Mouse (Mus musculus): ENCODE results near the gene Ltn1. TPM values are rescaled to one million over a fixed set of nuclear protein-coding genes. Genes with fewer than 3 reads are reported as not detected.

Ltn1 gene
- total RNA-seq, 2 experiments from 2014 or later, result 25.9 to 26.5 TPM

DNA sequence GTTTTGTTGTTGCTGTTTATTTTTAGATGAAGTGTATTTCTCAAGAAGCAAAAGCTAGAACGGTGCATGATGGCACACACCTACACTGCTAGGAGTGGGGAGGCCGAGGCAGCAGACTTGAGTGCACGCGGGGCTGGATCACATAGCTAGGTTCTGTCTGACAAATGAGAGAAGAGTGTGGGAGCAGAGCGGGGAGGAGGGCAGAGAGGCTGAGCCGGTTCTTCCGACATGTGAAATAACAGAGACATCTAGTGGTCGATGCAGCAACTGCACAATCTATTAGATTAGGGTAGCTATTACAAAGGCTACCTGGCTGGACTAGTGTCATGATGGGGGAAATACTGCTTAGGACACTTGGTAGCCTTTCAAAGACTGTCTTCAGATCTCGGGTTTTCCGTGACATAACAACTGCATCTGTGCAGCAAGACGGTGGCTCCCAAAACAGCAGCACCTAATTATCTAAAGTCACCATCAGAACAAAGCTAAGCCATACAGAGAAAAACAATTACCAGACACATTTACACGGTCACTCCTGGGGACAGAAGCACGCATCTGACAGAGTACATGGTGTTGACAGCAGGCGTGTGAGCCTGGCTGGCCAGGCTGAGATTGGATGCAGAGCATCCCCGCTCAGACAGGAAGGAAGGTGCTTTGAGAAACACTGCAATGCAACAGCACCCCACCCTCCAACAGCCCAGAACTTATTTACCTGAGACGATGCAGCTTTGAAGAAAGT is 38.4 kb downstream of the Ltn1 start:
- DNase-seq, result peak; percentile 78
- intact Hi-C loops (cut with DNase I), result loop anchor here (5.0 to 10.0 kb wide), 4 partner anchors 37 to 1587 kb away; no protein-coding TSS in a partner anchor

DNA sequence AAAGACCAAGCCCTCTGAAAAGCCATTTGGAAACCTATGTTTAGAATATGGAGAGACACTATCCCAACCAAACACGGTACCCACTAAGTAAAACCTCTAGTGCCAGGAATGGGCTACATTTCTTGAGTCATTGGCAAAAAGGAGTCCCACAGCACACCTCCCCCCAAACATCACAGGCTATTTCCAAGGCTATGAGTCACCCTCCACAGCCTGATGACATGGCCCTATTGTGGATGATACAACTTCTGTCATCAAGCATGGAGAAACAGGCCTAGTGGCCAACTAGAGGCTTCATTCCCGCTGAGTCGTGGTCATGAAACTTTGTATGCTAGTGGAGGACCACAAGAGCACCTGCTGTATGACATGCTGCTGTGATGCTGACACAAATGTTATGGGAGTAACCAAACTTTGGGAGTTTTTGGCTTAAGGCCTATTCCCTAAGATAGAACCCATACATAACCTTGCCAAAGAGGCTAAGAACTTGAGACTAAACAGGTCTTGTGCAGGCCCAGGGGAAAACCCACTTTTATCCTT is 44.9 kb downstream of the Ltn1 start:
- intact Hi-C loops (cut with DNase I), result no loop called here
- DNase-seq, result no peak

DNA sequence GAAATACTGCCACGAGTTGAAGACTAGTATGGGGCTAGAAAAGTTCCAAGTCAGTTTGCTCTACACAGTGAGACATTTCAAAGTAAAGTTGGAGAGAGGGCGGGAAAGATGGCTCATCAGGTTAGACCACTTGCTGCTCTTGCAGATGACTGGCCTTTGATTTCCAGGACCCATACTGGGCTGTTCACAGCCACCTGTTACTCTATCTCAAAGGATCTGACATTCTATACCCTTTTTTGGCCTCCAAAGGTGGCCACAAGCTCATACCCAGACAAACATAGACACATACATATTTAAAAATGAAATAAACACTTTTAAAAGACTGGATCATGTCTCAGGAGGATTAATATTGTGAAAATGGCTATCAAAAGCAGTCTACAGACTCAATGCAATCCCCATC is 48.0 kb downstream of the Ltn1 start:
- no peak for DNase-seq
- intact Hi-C loops (cut with DNase I), result no loop called here

DNA sequence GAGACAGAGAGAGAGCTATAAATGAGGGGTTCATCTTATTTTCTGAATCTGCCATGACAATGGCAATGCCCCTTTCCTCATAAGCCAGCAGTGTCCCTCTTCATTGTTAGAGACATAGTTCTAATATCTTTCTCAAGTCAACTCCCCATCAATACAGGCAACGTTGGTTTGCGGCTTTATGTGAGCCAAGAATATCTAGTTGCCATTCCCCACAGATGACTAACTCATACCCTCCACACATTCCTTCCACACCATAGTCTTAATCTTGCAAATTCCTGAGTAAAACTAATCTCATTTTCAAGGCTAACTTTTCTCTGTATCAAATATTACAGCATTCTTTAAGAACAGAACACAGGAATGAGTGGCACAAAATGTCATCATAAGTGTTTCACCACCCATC is 49.4 kb downstream of the Ltn1 start:
- no peak for DNase-seq
- intact Hi-C loops (cut with DNase I), result no loop called here

DNA sequence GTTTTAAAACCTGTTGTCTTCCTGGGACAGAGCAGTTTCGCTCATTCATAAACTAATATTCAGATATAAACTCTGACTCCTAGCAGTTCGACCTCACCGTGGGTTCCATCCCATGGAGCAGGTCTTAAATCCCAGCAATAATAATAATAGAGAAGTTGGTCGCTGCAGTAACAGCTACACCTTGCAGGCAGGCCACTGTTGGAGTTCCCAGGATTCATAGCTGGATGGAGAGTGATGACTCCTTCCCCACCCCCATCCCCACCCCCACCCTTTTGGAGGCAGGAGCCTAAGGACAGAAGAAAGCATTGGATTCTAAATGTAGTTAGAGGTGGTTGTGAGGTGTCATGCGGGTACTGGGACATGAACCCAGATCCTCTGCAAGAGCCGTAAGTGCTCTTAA is 66.0 kb downstream of the Ltn1 start:
- intact Hi-C loops (cut with DNase I), result no loop called here
- no peak for DNase-seq

DNA sequence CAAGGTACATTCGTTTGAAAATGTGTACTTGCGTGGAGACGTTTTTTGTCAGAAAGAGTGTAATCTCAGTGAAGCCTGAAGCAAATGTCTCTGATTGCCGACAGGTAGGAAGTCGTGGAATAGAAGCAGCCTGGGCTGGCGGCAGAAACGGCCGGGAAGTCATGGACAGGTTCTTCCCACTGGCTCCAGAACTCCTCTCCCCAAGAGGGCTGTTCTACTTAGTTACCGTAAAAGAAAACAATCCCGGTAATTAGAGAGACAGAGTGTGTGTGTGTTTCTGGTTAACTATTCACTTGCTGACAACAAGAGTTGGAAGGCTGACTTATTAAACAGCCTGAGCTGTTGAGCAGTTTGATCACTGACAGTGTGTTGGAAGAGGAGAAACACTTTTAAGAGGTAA is 66.4 kb downstream of the Ltn1 start:
- intact Hi-C loops (cut with DNase I), result no loop called here

DNA sequence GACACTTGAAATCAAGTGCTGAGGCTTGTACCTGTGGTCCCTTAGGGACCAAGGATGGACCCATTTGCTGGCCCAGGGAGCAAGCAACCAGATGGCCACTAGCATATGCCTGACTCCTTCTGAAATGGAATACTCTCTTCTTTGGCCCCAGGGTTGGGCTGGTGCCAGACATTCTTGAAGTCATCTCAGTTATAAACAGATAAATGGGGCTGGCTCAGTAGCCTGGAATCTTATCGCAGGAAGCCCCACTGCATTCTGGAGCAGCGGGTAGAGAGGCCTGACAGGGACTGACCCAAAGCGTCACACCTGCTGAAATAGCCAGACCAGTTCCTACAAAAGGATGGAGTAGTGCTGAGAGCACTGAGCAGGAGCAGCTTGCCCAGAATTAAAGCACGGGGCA is 68.2 kb downstream of the Ltn1 start:
- peak; percentile 51 to 58 for DNase-seq
- intact Hi-C loops (cut with DNase I), result no loop called here

More for the DNA sequence above, 66.4 kb downstream of the Ltn1 start:
- DNase-seq, result no peak

DNA sequence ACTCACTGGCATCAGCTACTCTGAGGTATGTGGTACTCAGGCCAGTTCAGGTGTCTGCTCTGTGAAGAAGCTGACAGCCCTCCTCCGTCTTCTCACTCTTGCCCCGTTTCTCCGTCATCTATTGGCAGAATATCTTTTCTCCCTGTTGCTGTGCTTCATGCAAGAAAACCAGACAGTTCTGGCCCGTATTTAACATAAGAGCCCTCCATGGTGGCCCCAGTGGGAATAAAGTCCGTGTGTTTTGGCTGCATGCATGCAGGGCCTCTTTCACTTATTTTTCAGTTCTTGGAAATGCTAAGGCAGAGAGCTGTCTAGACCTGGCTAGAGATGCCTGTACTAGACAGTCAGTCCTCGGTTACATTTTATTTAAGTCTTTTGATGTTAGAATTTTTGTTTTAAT is 72.3 kb downstream of the Ltn1 start:
- no peak for DNase-seq
- intact Hi-C loops (cut with DNase I), result no loop called here

DNA sequence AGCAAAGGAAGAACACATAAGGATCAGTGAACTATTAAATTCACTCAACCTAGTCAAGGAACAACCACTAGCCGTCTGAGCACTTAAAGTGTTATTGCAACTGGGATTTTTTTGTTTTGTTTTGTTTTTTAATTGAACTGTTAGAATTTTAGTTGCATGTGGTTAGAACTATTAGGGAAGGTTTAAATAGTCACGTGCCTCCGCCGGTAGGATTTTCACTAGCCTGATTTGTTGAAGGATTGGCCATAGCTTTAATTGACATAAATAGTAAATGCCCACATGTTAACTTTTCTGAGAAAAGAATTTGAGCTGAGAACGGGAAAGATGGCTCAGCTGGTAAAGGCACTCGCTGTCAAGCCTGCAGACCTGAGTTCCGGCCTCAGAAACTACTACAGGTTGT is 77.7 kb downstream of the Ltn1 start:
- no peak for DNase-seq
- intact Hi-C loops (cut with DNase I), result loop anchor here (5.0 kb wide), 4 partner anchors 38 to 1547 kb away; no protein-coding TSS in a partner anchor

DNA sequence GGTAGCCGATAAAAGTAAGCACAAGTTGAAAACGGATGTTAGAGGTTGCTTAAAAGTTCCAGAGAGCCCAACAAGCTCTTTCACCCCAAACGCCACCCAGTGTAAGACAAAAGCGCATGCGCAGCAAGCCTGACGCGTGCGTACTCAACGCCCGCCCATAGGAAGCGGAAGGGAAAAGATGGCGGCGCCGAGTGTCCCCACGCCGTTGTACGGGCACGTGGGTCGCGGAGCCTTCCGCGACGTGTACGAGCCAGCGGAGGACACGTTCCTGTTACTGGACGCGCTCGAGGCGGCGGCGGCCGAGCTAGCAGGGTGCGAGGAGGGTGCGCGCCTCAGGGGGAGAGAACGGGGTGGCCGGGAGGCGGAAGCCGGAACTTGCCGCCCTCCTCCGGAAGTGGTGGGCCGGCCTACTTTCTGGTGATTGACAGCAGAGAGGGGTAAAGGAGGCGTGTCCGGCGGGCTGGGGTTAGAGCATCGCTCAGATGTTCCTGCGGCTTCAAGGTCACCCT is 78.3 kb downstream of the Ltn1 start, which contains the start of gene N6amt1:
N6amt1 (plus strand) TSS at position 111 of the 509 bp plus-strand sequence.
- peak; percentile 96 to 97 for DNase-seq
- intact Hi-C loops (cut with DNase I), result loop anchor here (5.0 kb wide), 3 partner anchors 47 to 1547 kb away; no protein-coding TSS in a partner anchor

DNA sequence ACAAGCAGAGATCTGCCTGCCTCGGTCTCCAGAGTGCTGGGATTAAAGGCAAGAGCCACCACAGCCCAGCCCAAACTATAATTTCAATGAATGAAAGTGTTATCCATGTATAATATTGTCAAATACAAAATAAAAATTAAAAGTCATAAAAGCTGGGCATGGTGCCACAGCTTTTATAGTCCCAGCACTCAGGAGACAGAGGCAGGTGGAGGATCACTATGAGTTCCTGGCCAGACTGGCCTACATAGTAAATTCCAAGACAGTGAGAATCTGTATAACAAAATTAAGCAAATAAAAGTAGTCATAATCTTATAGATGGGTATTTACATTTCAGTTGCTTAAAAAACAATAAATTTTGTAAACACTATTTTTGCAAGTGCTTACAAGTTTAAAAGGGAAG is 78.8 kb downstream of the Ltn1 start:
- intact Hi-C loops (cut with DNase I), result loop anchor here (5.0 kb wide), 3 partner anchors 46 to 1546 kb away; no protein-coding TSS in a partner anchor

DNA sequence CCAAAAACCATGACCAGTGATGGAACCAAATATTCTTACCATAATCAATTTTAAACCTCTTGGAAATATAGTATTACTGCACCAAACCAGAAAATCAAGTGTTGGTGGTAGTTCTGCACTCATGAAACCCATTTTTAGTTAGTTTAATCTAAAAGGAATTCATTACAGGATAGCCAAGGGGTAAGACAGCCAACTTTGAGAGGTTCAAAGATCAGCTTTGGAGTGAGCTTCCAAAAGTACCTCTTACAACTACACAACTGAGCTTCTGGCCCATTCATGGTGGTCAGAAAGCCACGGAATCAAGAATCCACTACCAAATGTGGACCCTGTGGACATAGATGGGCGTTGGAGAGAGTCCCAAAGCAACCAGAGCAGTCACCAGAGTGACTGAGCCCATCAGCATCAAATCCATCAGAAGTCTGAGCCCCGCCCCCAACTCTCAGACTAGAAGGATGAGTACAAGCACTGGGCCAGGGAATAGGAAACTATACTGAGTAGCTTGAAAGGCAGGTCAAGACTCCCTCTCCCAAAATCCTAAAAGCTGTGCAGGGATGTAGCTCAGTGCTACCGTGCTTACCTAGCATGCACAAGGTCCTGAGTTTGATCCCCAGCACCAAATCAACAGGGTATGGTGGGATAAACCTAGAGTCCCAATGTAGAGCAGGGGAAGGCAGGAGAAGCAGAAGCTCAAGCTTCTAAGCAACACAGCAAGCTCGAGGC is 80.9 kb downstream of the Ltn1 start:
- DNase-seq, result no peak
- intact Hi-C loops (cut with DNase I), result loop anchor here (5.0 kb wide), 3 partner anchors 44 to 1544 kb away; no protein-coding TSS in a partner anchor

More for the DNA sequence above, 78.8 kb downstream of the Ltn1 start:
- DNase-seq, result no peak

DNA sequence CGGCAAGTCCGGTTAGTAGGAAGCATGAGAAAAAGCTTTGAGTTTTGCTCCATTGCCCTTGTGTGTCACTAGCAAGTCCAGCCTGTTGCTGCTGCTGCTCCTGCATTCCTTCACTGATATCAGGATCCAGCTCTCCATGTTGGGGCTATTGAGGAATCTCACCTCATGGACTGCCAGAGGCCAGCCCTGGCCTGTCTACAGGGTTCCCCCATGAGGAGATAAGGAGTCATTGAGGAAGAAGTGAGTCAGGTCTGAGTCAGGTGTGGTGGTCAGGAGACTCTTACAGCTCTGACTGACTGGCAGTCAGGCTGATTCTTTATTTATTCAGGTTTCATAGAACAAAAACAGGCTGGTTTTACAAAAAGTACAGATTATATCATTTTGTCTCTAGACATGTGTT is 84.3 kb downstream of the Ltn1 start:
- intact Hi-C loops (cut with DNase I), result no loop called here
- peak; percentile 63 to 70 for DNase-seq

DNA sequence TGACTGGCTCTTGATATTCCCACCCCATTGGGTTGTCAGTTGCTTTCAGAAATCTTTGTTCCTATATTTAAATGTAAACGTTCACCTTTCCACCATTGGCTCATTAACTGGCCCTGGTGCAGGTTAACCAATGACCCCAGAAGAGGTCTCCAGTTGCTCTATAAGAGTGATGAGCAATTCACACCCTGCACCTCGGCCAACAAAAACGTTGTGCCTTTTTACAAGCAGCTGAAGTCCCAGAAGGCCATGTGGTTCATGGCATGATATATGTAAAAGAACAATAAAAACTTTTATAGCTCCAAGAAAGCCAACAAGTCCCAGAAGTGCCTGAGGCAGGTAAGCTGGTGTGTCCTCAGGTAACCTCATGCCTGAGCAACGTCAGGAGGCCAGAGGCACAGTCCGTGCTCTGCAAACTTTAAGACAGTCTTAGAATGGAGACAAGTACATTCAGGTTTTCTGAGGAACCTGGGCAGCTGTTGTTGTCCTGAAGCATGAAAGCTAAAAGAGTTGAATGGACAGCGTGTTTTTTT is 91.3 kb downstream of the Ltn1 start:
- DNase-seq, result no peak
- intact Hi-C loops (cut with DNase I), result no loop called here

DNA sequence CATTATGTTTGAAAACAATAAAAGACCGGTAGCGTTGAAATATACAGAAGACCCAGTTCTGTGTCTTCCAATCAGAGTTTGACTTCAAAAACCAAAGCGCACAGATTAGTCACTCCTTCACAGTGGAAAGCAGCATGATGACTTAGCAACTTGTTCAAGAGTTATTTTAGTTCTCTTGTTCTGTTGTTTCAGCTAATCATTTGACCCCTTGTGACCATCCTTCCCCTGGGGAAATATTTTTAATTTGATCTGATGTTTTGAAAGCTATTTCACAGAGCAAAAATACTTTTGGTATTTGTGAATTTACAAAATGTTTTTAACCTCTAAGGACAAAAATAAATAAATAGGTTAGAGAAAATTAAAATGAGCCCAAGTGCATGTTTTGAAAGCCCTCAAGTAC is 97.7 kb downstream of the Ltn1 start:
- no peak for DNase-seq
- intact Hi-C loops (cut with DNase I), result no loop called here

DNA sequence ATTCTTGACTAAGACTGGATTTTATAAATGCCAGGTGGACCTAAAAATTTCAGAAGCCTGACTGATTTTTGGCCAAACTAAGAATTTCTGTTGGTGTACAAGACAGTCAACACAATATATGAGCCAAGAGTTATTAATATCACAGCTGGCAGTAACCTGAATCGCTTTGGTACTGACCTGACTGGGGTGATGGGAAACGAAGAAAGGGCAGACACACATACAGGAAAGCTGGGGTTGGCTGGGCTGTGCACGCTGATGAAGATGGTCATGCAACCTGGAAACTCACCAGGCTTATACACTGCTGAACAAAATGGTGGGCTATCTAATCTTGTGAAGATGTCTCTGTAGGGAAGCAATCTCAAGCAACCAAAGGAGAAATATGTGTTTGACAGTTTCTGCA is 102.4 kb downstream of the Ltn1 start:
- intact Hi-C loops (cut with DNase I), result no loop called here
- no peak for DNase-seq

Other genes with a start within 250 kb of the Ltn1 start
- 10 to 100 TPM; 25.4 to 27.2 TPM for gene N6amt1, start 78.4 kb downstream of the Ltn1 start, total RNA-seq (2021)
- 1 to 10 TPM; 7.4 to 8.0 TPM for gene Rwdd2b, start 8.0 kb upstream of the Ltn1 start, total RNA-seq (2021)
- gene Usp16, start 22.1 kb upstream of the Ltn1 start, total RNA-seq (2021), result 10 to 100 TPM; 48.1 to 52.6 TPM
- gene Cct8, start 63.3 kb upstream of the Ltn1 start, total RNA-seq (2021), result 100 to 1,000 TPM; 177 to 194 TPM
- gene Map3k7cl, start 120.7 kb upstream of the Ltn1 start, total RNA-seq (2021), result 1 to 10 TPM; 5.6 to 7.4 TPM